Mouse (Mus musculus): ENCODE measurements around the gene Cby1. TPM values are rescaled to one million over a fixed set of nuclear protein-coding genes. Genes with fewer than 3 reads are reported as not detected.
"Not testable (repeated sequence)": the region's sequence is repeated elsewhere in the genome, so short reads cannot be mapped to it uniquely, and the experiment has no call there.

Cby1 gene
- polyA plus RNA-seq, 1 experiment from 2014 or later, result 65.6 TPM

GRCm38 (mm10) chr15:79650569-79650968, 8.4 kb upstream of the Cby1 start:
- Histone ChIP-seq H3K27ac (no peak overlapping the region), H3K4me2 (no peak overlapping the region), H3K27me3 (no peaks in the 10 kb centered on the region), H3K4me1 (no peaks in the 10 kb centered on the region), H3K4me3 (no peak overlapping the region), H3K9me3 (no peaks in the 10 kb centered on the region), H3K9ac (no peak overlapping the region), H3K36me3 (no peaks in the 10 kb centered on the region)
- no peak for ATAC-seq (ENCODE audit: borderline replicate concordance, extremely low read depth, low FRiP score, low TSS enrichment)

- WGBS, result 73% methylated on average over 4 of the region's 4 CpGs
- no peaks in the 10 kb centered on the region for H3K9me3 ChIP-seq
- no peak overlapping the region for H3K9ac ChIP-seq
- no peak overlapping the region for H3K4me2 ChIP-seq
- no peaks in the 10 kb centered on the region for H3K27me3 ChIP-seq
- H3K4me1 ChIP-seq, result no peaks in the 10 kb centered on the region
- no peaks in the 10 kb centered on the region for H3K36me3 ChIP-seq
- no peak overlapping the region for H3K27ac ChIP-seq
- ATAC-seq (ENCODE audit: borderline replicate concordance, extremely low read depth, low FRiP score, low TSS enrichment), result no peak
- H3K4me3 ChIP-seq, result no peak overlapping the region
These were observed 7.5 kb upstream of the Cby1 start for GRCm38 (mm10) chr15:79651481-79651880.

DNA sequence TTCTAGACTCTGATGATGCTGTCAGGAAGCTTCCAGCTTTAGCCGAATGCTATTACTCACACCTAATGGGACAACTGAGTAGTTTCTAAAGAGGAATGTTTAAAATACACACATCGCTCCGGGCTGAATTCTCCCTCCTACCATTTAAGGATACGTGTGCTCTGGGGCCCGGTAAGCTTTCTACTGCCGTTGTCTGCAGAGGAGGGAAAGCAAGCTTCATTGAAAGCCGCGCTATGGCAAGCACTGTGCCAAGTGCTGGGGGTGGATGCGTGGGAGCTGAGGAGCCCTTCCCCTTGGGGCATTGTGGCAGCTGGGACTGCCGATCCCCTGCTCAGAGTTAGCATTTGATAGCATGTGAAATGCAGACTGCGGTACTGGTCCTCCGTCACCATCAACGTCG, 2.5 kb upstream of the Cby1 start:
- Histone ChIP-seq H3K4me2 (no peak overlapping the region), H3K27ac (no peak overlapping the region), H3K27me3 (no peaks in the 10 kb centered on the region), H3K36me3 (no peaks in the 10 kb centered on the region), H3K4me1 (peaks cover 15% of the 10 kb centered on the region), H3K4me3 (no peak overlapping the region), H3K9ac (no peak overlapping the region), H3K9me3 (no peaks in the 10 kb centered on the region)
- no peak for ATAC-seq (ENCODE audit: borderline replicate concordance, extremely low read depth, low FRiP score, low TSS enrichment)
- 86% methylated on average over 14 of the region's 14 CpGs for WGBS

DNA sequence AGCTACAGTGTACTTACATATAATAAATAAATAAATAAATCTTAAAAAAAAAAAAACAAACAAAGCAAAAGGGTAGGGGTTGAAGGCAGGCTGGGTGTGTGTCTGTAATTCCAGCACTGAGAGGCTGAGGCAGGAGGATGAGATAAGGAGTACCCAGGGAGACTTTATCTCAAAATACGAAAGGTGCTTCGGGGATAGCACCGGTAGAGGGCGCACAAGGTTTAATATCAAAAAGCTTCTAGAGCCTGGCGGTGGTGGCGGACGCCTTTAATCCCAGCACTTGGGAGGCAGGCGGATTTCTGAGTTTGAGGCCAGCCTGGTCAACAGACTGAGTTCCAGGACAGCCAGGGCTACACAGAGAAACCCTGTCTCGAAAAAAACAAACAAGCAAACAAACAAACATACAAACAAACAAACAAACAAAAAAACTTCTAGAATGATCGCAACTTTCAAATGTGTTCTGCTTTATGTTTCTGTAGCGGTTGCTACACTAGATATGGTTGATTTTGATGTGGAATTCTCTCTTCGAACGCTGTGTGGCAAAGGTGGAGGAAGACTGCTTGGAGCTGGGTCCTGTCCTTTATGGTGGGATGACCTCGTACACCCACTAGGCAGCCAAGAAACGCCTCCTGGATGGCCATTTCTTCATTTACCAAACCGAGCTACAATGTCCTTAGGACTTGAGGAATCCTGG, 1.0 kb upstream of the Cby1 start:
- WGBS, result 3% methylated on average over 16 of the region's 16 CpGs
- ATAC-seq (ENCODE audit: borderline replicate concordance, extremely low read depth, low FRiP score, low TSS enrichment), result no peak
- Histone ChIP-seq H3K4me3 (peak overlapping the region; percentile 63), H3K4me1 (peaks cover 15% of the 10 kb centered on the region), H3K36me3 (no peaks in the 10 kb centered on the region), H3K4me2 (peak overlapping the region; percentile 87), H3K27me3 (no peaks in the 10 kb centered on the region), H3K9ac (peak overlapping the region; percentile 61), H3K9me3 (no peaks in the 10 kb centered on the region), H3K27ac (peak overlapping the region; percentile 91)

GRCm38 (mm10) chr15:79661852-79662251, 2.9 kb downstream of the Cby1 start:
- H3K4me3 ChIP-seq, result no peak overlapping the region
- no peaks in the 10 kb centered on the region for H3K9me3 ChIP-seq
- H3K4me2 ChIP-seq, result no peak overlapping the region
- peaks cover 15% of the 10 kb centered on the region for H3K4me1 ChIP-seq
- ATAC-seq (ENCODE audit: borderline replicate concordance, extremely low read depth, low FRiP score, low TSS enrichment), result no peak
- H3K27me3 ChIP-seq, result no peaks in the 10 kb centered on the region
- WGBS, result 76% methylated on average over 4 of the region's 4 CpGs
- H3K9ac ChIP-seq, result no peak overlapping the region
- no peak overlapping the region for H3K27ac ChIP-seq
- H3K36me3 ChIP-seq, result 0 out of 2 replicates have a peak, but pooled peaks cover 5% of the 10 kb centered on the region

DNA sequence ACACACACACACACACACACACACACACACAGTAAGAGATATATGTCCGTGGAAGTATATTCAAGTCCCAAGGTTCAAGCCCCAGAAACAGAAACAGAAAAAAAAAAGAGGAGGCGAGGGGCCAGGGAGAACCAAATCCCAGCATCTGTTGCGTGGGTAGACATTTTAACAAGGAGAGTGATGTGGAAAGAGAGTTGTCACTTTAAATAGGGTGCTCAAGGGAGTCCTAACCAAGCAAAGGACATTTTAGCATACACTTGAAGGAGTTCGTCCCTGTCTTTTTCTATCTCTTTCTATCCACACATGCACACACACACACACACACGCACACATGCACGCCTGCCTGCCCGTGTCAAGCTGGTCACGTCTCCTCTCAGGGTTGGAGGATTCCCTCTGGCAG, 5.7 kb downstream of the Cby1 start:
- Histone ChIP-seq H3K27me3 (no peaks in the 10 kb centered on the region), H3K4me3 (no peak overlapping the region), H3K36me3 (0 out of 2 replicates have a peak, but pooled peaks cover 8% of the 10 kb centered on the region), H3K27ac (no peak overlapping the region), H3K4me1 (peaks cover 9% of the 10 kb centered on the region), H3K9me3 (no peaks in the 10 kb centered on the region), H3K9ac (no peak overlapping the region), H3K4me2 (no peak overlapping the region)
- no peak for ATAC-seq (ENCODE audit: borderline replicate concordance, extremely low read depth, low FRiP score, low TSS enrichment)
- WGBS, result 89% methylated on average over 8 of the region's 8 CpGs

GRCm38 (mm10) chr15:79669195-79669594, 10.2 kb downstream of the Cby1 start:
- Histone ChIP-seq H3K27ac (no peak overlapping the region), H3K4me3 (no peak overlapping the region), H3K9me3 (no peaks in the 10 kb centered on the region), H3K4me2 (no peak overlapping the region), H3K9ac (no peak overlapping the region), H3K27me3 (no peaks in the 10 kb centered on the region), H3K4me1 (peaks cover 7% of the 10 kb centered on the region), H3K36me3 (peaks cover 27% of the 10 kb centered on the region)
- 61% methylated on average over 10 of the region's 10 CpGs for WGBS
- ATAC-seq (ENCODE audit: borderline replicate concordance, extremely low read depth, low FRiP score, low TSS enrichment), result no peak

DNA sequence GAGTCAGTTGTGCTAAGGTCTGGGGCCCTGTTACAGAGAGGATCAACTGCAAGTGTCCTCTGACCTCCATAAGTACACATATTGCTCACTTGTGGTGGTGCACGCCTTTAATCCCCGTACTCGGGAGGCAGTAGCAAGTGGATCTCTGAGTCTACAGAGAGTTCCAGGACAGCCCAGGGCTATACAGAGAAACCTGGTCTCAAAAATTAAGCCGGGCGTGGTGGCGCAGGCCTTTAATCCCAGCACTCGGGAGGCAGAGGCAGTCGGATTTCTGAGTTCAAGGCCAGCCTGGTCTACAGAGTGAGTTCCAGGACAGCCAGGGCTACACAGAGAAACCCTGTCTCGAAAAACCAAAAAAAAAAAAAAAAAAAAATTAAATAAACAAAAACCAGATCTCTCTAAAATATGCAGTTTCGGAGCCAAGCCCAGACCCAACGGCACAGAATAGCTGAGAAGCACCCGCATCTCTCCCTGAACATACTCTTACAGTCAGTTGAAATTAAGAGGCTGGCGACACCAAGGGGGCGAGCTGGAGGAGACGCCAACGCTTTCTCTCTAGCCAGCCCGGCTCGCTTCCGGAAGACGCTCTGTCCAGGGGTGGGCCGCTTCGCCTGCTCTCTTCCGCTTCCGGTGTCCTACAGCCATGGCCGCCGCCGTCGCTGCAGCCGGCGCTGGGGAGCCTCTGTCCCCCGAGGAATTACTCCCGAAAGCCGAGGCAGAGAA, 11.4 kb downstream of the Cby1 start, which contains the start of gene Tomm22:
Gene Tomm22, plus strand, starts transcription at position 613 of the 723 bp plus-strand sequence.
- Histone ChIP-seq H3K4me1 (peaks cover 7% of the 10 kb centered on the region), H3K27ac (peak within 1 kb of the TSS; percentile 41; the same call in 1 of the 2 replicates), H3K4me3 (peak within 1 kb of the TSS; percentile 97), H3K9ac (peak within 1 kb of the TSS; percentile 91), H3K9me3 (no peaks in the 10 kb centered on the region), H3K4me2 (peak within 1 kb of the TSS; percentile 69), H3K36me3 (peaks cover 39% of the 10 kb centered on the region), H3K27me3 (no peaks in the 10 kb centered on the region)
- 16% methylated on average over 33 of the region's 33 CpGs for WGBS
- peak; percentile 96 for ATAC-seq (ENCODE audit: borderline replicate concordance, extremely low read depth, low FRiP score, low TSS enrichment)

GRCm38 (mm10) chr15:79670972-79671299, 11.9 kb downstream of the Cby1 start:
- Histone ChIP-seq H3K9ac (peak overlapping the region; percentile 91), H3K27ac (peak overlapping the region; percentile 41; the same call in 1 of the 2 replicates), H3K36me3 (peaks cover 43% of the 10 kb centered on the region), H3K9me3 (no peaks in the 10 kb centered on the region), H3K4me2 (peak overlapping the region; percentile 69), H3K4me3 (peak overlapping the region; percentile 97), H3K4me1 (peaks cover 7% of the 10 kb centered on the region), H3K27me3 (no peaks in the 10 kb centered on the region)
- peak; percentile 66 for ATAC-seq (ENCODE audit: borderline replicate concordance, extremely low read depth, low FRiP score, low TSS enrichment)
- under 1% methylated on average over 37 of the region's 37 CpGs for WGBS

- H3K4me1 ChIP-seq; H3K9ac ChIP-seq; H3K9me3 ChIP-seq; H3K27ac ChIP-seq; ATAC-seq (ENCODE audit: borderline replicate concordance, extremely low read depth, low FRiP score, low TSS enrichment); H3K27me3 ChIP-seq: not testable (repeated sequence)
- H3K36me3 ChIP-seq, result peaks cover 49% of the 10 kb centered on the region
- peak overlapping the region; percentile 97 for H3K4me3 ChIP-seq
- WGBS, result 72% methylated on average over 11 of the region's 11 CpGs
- peak overlapping the region; percentile 69 for H3K4me2 ChIP-seq
These were observed 12.9 kb downstream of the Cby1 start for GRCm38 (mm10) chr15:79671828-79672348.

GRCm38 (mm10) chr15:79677936-79678335, 18.9 kb downstream of the Cby1 start:
- Histone ChIP-seq H3K4me1 (peaks cover 8% of the 10 kb centered on the region), H3K36me3 (peaks cover 37% of the 10 kb centered on the region), H3K27ac (no peak overlapping the region), H3K4me3 (no peak overlapping the region), H3K4me2 (no peak overlapping the region), H3K9ac (no peak overlapping the region), H3K9me3 (no peaks in the 10 kb centered on the region), H3K27me3 (no peaks in the 10 kb centered on the region)
- ATAC-seq (ENCODE audit: borderline replicate concordance, extremely low read depth, low FRiP score, low TSS enrichment), result no peak
- WGBS, result 72% methylated on average over 2 of the region's 2 CpGs

GRCm38 (mm10) chr15:79681973-79682372, 23.0 kb downstream of the Cby1 start:
- H3K27me3 ChIP-seq, result no peaks in the 10 kb centered on the region
- no peaks in the 10 kb centered on the region for H3K9me3 ChIP-seq
- H3K4me2 ChIP-seq, result no peak overlapping the region
- ATAC-seq (ENCODE audit: borderline replicate concordance, extremely low read depth, low FRiP score, low TSS enrichment), result no peak; the same call in 1 of the 2 replicates
- no peak overlapping the region for H3K4me3 ChIP-seq
- H3K27ac ChIP-seq, result no peak overlapping the region
- H3K4me1 ChIP-seq, result peaks cover 43% of the 10 kb centered on the region
- H3K36me3 ChIP-seq, result no peaks in the 10 kb centered on the region; the same call in 1 of the 2 replicates
- WGBS, result 83% methylated on average over 4 of the region's 4 CpGs
- no peak overlapping the region for H3K9ac ChIP-seq

Data from lung, embryonic 15.5 days (tissue).